Mouse (Mus musculus) heart, embryonic 14.5 days (tissue): ENCODE data around the gene Prkcz. TPM values are rescaled to one million over a fixed set of nuclear protein-coding genes. Genes with fewer than 3 reads are reported as not detected.

ENCODE experiments used
- ATAC-seq: fragments of 200-750 bp; cut with Nextera tagmentation; 2 replicates; pipeline ENCODE4 v1.8.0; 2017; ENCODE audit warnings: low read depth, moderate TSS enrichment; ENCODE audit not compliant: insufficient number of reproducible peaks, insufficient read depth, low FRiP score
- H3K27ac ChIP-seq, 2 experiments: fragments of 200-500 bp in 1 of 2; fragments of 300-500 bp in 1 of 2; sonication (generic) in 1 of 2; replicated peaks in 1 of 2; 2 replicates each; pipeline ENCODE4 v1.5.1; 2012 to 2014; ENCODE audit warnings: low read depth in 2 of 2, low read length in 2 of 2, control low read depth in 1 of 2, mild to moderate bottlenecking in 1 of 2, mixed read lengths in 1 of 2; ENCODE audit not compliant: control insufficient read depth in 1 of 2, insufficient read depth in 1 of 2
- H3K27me3 ChIP-seq: fragments of 300-500 bp; sonication (generic); 2 replicates; pipeline ENCODE4 v1.6.1; 2014; ENCODE audit warnings: mild to moderate bottlenecking, low read length, control low read depth; ENCODE audit not compliant: control insufficient read depth, insufficient read depth
- H3K36me3 ChIP-seq: fragments of 300-500 bp; sonication (generic); 2 replicates; pipeline ENCODE4 v1.6.1; 2014; ENCODE audit warnings: mild to moderate bottlenecking, control low read depth, low read length, mixed read lengths; ENCODE audit not compliant: control insufficient read depth, insufficient read depth
- H3K4me1 ChIP-seq, 2 experiments: fragments of 200-500 bp in 1 of 2; fragments of 300-500 bp in 1 of 2; sonication (generic) in 1 of 2; 2 replicates each; pipeline ENCODE4 v1.6.1; 2012 to 2014; ENCODE audit warnings: low read length in 2 of 2, control low read depth in 1 of 2, mixed read lengths in 1 of 2; ENCODE audit not compliant: control insufficient read depth in 2 of 2, insufficient read depth in 2 of 2
- H3K4me2 ChIP-seq: fragments of 300-500 bp; sonication (generic); 2 replicates; pipeline ENCODE4 v1.6.1; 2014; ENCODE audit warnings: mild to moderate bottlenecking, low read length
- H3K4me3 ChIP-seq, 2 experiments: fragments of 200-500 bp in 1 of 2; fragments of 300-500 bp in 1 of 2; sonication (generic) in 1 of 2; 2 replicates each; pipeline ENCODE4 v1.5.1; 2012 to 2014; ENCODE audit warnings: low read length in 2 of 2, mild to moderate bottlenecking in 2 of 2, control low read depth in 1 of 2, low read depth in 1 of 2, moderate library complexity in 1 of 2; ENCODE audit not compliant: control insufficient read depth in 1 of 2, insufficient read depth in 1 of 2
- H3K9ac ChIP-seq: fragments of 300-500 bp; sonication (generic); 2 replicates; pipeline ENCODE4 v1.6.1; 2014; ENCODE audit warnings: mild to moderate bottlenecking, low read length
- H3K9me3 ChIP-seq: fragments of 300-500 bp; sonication (generic); 2 replicates; pipeline ENCODE4 v1.6.1; 2016; ENCODE audit warnings: low read length, control low read depth; ENCODE audit not compliant: control insufficient read depth
- WGBS: fragments of 180-500 bp; shearing (Covaris S2); extraction: QIAGEN DNeasy Blood & Tissue Kit; methylation state at CpG from one replicate; pipeline ENCODE4 v1.1.7; 2014; 5-methylcytosine and 5-hydroxymethylcytosine counted together
- polyA plus RNA-seq: library from polyadenylated mRNA; unstranded; fragments of >200 nt; fragmentation: Nextera tagmentation; extraction: Ambion mirVana; gene quantifications from 2 replicates; pipeline ENCODE4 v1.2.1, GENCODE M21; 2014

The Prkcz gene
- polyA plus RNA-seq, 1 experiment from 2014 or later: 8.5 TPM

- H3K36me3 ChIP-seq: no peaks in the 10 kb centered on the region
- no peak overlapping the region for H3K9ac ChIP-seq
- H3K4me1 ChIP-seq: peaks cover 4 to 7% of the 10 kb centered on the region in 2 experiments; a peak in 2 of 4 replicates
- no peak overlapping the region for H3K27ac ChIP-seq
- no peak overlapping the region for H3K4me3 ChIP-seq
- no peaks in the 10 kb centered on the region for H3K9me3 ChIP-seq
- H3K27me3 ChIP-seq: no peaks in the 10 kb centered on the region
- peak; percentile 61; the same call in 1 of the 2 replicates for ATAC-seq
- H3K4me2 ChIP-seq: no peak overlapping the region
- WGBS: 15% methylated on average over 5 of the region's 5 CpGs
Measured at GRCm38 (mm10) chr4:155268382-155268781, 92.8 kb downstream of the Prkcz start.

- Histone ChIP-seq H3K4me2 (no peak overlapping the region), H3K9me3 (no peaks in the 10 kb centered on the region), H3K36me3 (no peaks in the 10 kb centered on the region), H3K27me3 (no peaks in the 10 kb centered on the region), H3K27ac (no peak overlapping the region), H3K9ac (no peak overlapping the region), H3K4me3 (no peak overlapping the region), H3K4me1 (peaks cover 4 to 7% of the 10 kb centered on the region in 2 experiments; a peak in 2 of 4 replicates)
- ATAC-seq: no peak
- WGBS: 45% methylated on average over 12 of the region's 12 CpGs
Measured at GRCm38 (mm10) chr4:155267639-155268175, 93.5 kb downstream of the Prkcz start.

GRCm38 (mm10) chr4:155267047-155267543, 94.1 kb downstream of the Prkcz start:
- no peak for ATAC-seq
- no peaks in the 10 kb centered on the region for H3K9me3 ChIP-seq
- peaks cover 4 to 7% of the 10 kb centered on the region in 2 experiments; a peak in 2 of 4 replicates for H3K4me1 ChIP-seq
- H3K27ac ChIP-seq: no peak overlapping the region
- WGBS: 48% methylated on average over 7 of the region's 7 CpGs
- no peak overlapping the region for H3K4me3 ChIP-seq
- no peaks in the 10 kb centered on the region for H3K27me3 ChIP-seq
- H3K36me3 ChIP-seq: no peaks in the 10 kb centered on the region
- no peak overlapping the region for H3K9ac ChIP-seq
- no peak overlapping the region for H3K4me2 ChIP-seq

GRCm38 (mm10) chr4:155264521-155265321, 96.4 kb downstream of the Prkcz start:
- Histone ChIP-seq H3K9ac (no peak overlapping the region), H3K27me3 (no peaks in the 10 kb centered on the region), H3K4me1 (peaks cover 4 to 7% of the 10 kb centered on the region in 2 experiments; a peak in 2 of 4 replicates), H3K4me2 (no peak overlapping the region), H3K9me3 (no peaks in the 10 kb centered on the region), H3K4me3 (no peak overlapping the region), H3K27ac (no peak overlapping the region), H3K36me3 (no peaks in the 10 kb centered on the region)
- ATAC-seq: no peak
- 83% methylated on average over 3 of the region's 3 CpGs for WGBS

- ATAC-seq: no peak
- Histone ChIP-seq H3K9ac (peak overlapping the region; percentile 16; the same call in 1 of the 2 replicates), H3K4me1 (peaks cover 3 to 9% of the 10 kb centered on the region in 2 experiments), H3K4me3 (no peak overlapping the region), H3K27ac (no peak overlapping the region), H3K27me3 (no peaks in the 10 kb centered on the region), H3K36me3 (peaks cover 11% of the 10 kb centered on the region; the same call in 1 of the 2 replicates), H3K9me3 (no peaks in the 10 kb centered on the region), H3K4me2 (no peak overlapping the region)
- WGBS: 82% methylated on average over 6 of the region's 6 CpGs
Measured at GRCm38 (mm10) chr4:155252253-155252652, 108.9 kb downstream of the Prkcz start.

GRCm38 (mm10) chr4:155251147-155251546, 110.0 kb downstream of the Prkcz start:
- ATAC-seq: no peak
- WGBS: 83% methylated on average over 3 of the region's 3 CpGs
- no peaks in the 10 kb centered on the region for H3K27me3 ChIP-seq
- no peaks in the 10 kb centered on the region for H3K9me3 ChIP-seq
- H3K4me2 ChIP-seq: peak overlapping the region; percentile 84
- peaks cover 3 to 13% of the 10 kb centered on the region in 2 experiments for H3K4me1 ChIP-seq
- no peak overlapping the region for H3K27ac ChIP-seq
- H3K36me3 ChIP-seq: peaks cover 4% of the 10 kb centered on the region; the same call in 1 of the 2 replicates
- peak overlapping the region; percentile 89 for H3K9ac ChIP-seq
- peak overlapping the region in 1 of 2 experiments; percentile 74; a peak in 1 of 4 replicates for H3K4me3 ChIP-seq

- Histone ChIP-seq H3K4me2 (peak overlapping the region; percentile 84), H3K36me3 (no peaks in the 10 kb centered on the region; the same call in 1 of the 2 replicates), H3K4me3 (peak overlapping the region; percentile 68 to 74), H3K4me1 (peaks cover 3 to 13% of the 10 kb centered on the region in 2 experiments), H3K27me3 (no peaks in the 10 kb centered on the region), H3K9ac (peak overlapping the region; percentile 89), H3K27ac (peak overlapping the region; percentile 94 to 97), H3K9me3 (no peaks in the 10 kb centered on the region)
- ATAC-seq: 0 out of 2 replicates have a peak, but pooled peaks have one; percentile 3
- WGBS: 12% methylated on average over 23 of the region's 23 CpGs
Measured at GRCm38 (mm10) chr4:155250361-155251117, 110.6 kb downstream of the Prkcz start.
